Mouse (Mus musculus) C2C12 (cell line): ENCODE measurements around the gene Brinp1. TPM values are rescaled to one million over a fixed set of nuclear protein-coding genes. Genes with fewer than 3 reads are reported as not detected.
"Not testable (repeated sequence)": the region's sequence is repeated elsewhere in the genome, so short reads cannot be mapped to it uniquely, and the experiment has no call there.

Source experiments
- H3K27me3 ChIP-seq: one replicate; pipeline ENCODE4 v1.6.1; 2011; ENCODE audit not compliant: control insufficient read depth, insufficient read depth, insufficient read length
- H3K36me3 ChIP-seq: one replicate; pipeline ENCODE4 v1.6.1; 2011; ENCODE audit not compliant: control insufficient read depth, insufficient read depth
- H3K4me3 ChIP-seq: one replicate; pipeline ENCODE4 v1.5.1; 2011; ENCODE audit warnings: mild to moderate bottlenecking, control low read depth; ENCODE audit not compliant: poor library complexity, insufficient read depth, severe bottlenecking
- H3K79me2 ChIP-seq: one replicate; pipeline ENCODE4 v1.6.1; 2011; ENCODE audit not compliant: control insufficient read depth, insufficient read depth
- H3K79me3 ChIP-seq: one replicate; pipeline ENCODE4 v1.6.1; 2011; ENCODE audit warnings: low read depth, control low read depth
- H3ac ChIP-seq: one replicate; pipeline ENCODE3; 2011; ENCODE audit warnings: low read depth; ENCODE audit not compliant: control insufficient read depth, insufficient read length
- CEBPB ChIP-seq: IDR thresholded peaks from one replicate; pipeline ENCODE4 v1.6.1; 2011; ENCODE audit warnings: low read depth, mild to moderate bottlenecking, control low read depth, moderate library complexity
- CTCF ChIP-seq: IDR thresholded peaks from one replicate; pipeline ENCODE4 v1.5.1; 2011; ENCODE audit not compliant: control insufficient read depth, insufficient read depth, insufficient read length
- FOSL1 ChIP-seq: IDR thresholded peaks from one replicate; pipeline ENCODE4 v1.8.0; 2011; ENCODE audit warnings: mild to moderate bottlenecking, low read length; ENCODE audit not compliant: poor library complexity, insufficient read depth, severe bottlenecking
- MAX ChIP-seq: IDR thresholded peaks from one replicate; pipeline ENCODE4 v1.6.1; 2011; ENCODE audit warnings: mild to moderate bottlenecking, control low read depth
- MYOD1 ChIP-seq: IDR thresholded peaks from one replicate; pipeline ENCODE4 v1.6.1; 2011; ENCODE audit warnings: low read depth; ENCODE audit not compliant: control insufficient read depth, insufficient read length
- MYOG ChIP-seq: IDR thresholded peaks from one replicate; pipeline ENCODE4 v1.6.1; 2011; ENCODE audit not compliant: control insufficient read depth, insufficient read length; ENCODE audit errors: extremely low read depth
- USF1 ChIP-seq: IDR thresholded peaks from one replicate; pipeline ENCODE4 v1.6.1; 2011; ENCODE audit warnings: low read depth, mild to moderate bottlenecking, control low read depth, moderate library complexity
- polyA plus RNA-seq: library from polyadenylated mRNA; unstranded; fragments of >200 nt; fragmentation: generic; extraction: Trizol; gene quantifications from one replicate; pipeline ENCODE4 v1.2.1, GENCODE M21; 2012; ENCODE audit warnings: missing spikeins

Gene Brinp1
- polyA plus RNA-seq, 1 experiment: 0.01 TPM

DNA sequence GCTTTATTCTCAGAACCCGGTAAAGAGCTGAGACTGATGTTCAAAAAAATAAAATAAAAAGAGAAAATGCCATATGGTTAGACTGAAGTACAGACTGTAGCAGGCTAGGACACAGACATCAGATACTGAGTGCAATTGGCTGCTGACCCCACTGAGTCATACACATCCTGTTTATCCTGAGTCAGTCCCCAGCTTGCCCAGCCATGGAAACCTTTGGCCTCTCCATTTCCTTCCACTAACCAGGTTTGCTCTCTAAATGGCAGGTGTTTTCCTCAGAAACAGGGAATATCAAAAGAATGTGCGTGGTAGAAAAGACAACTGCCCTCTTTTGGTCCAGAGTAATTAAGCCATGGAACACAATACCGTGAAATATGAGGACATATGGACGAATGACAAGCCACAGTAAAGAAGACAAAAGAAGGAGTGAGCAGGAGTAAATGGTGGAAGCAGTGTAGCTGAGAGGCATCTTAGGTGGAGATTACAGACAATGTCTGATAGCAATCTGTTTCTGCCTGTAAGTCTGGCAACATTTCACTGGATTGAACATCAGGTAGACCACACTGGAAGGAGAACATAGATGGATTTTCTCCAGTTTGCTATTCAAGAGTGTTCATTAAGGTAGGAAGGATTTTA, 88.9 kb downstream of the Brinp1 start:
- no peak overlapping the region for H3K4me3 ChIP-seq
- no peaks in the 10 kb centered on the region for H3K27me3 ChIP-seq
- H3K79me2 ChIP-seq: no peaks in the 10 kb centered on the region
- H3ac ChIP-seq: no peak overlapping the region
- TF ChIP-seq MYOD1 (no peak), MYOG (no peak), FOSL1 (no peak), MAX (no peak), CEBPB (no peak), CTCF (no peak), USF1 (no peak)
- no peaks in the 10 kb centered on the region for H3K36me3 ChIP-seq
- H3K79me3 ChIP-seq: no peaks in the 10 kb centered on the region

DNA sequence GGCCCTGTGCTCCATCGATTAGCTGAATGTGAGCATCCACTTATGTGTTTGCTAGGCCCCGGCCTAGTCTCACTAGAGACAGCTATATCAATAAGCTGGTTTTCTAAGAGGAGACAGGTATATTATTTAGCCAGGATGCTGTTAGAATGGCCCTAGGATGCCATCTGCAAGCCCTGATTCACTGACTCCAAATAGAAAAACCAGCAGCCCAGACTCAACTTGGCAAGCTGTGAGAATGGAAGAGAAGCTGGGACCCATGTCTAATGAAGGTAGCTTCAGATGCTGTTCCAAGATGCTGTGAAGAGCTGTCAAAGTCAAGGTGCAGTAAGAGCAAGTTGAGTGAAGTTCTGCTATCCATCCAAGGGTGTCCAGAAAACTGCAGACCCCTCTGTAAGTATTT, 89.5 kb downstream of the Brinp1 start:
- no peaks in the 10 kb centered on the region for H3K36me3 ChIP-seq
- TF ChIP-seq USF1 (no peak), CEBPB (no peak), MYOD1 (no peak), FOSL1 (no peak), MAX (no peak), MYOG (no peak), CTCF (no peak)
- H3K27me3 ChIP-seq: no peaks in the 10 kb centered on the region
- H3K79me2 ChIP-seq: no peaks in the 10 kb centered on the region
- H3K4me3 ChIP-seq: no peak overlapping the region
- no peaks in the 10 kb centered on the region for H3K79me3 ChIP-seq
- no peak overlapping the region for H3ac ChIP-seq

DNA sequence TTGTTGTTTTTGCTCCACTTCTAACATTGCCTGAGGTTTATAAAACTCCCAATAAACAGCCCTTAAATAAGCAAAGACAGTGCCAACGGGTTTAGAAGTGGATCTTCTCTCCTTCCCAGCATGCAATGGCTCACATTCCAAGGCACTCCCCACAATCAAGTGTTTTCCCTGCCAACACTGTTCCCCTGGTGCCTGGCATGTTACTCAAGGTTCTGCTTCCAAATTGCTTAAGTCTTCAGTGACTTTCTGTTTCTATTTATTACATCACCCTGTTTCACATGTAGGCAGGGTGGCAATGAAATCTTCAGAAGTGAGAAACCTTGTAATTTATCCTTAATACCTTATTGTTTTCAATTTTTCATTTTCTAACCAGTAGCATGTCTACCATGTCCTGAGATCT, 97.3 kb downstream of the Brinp1 start:
- no peak overlapping the region for H3K4me3 ChIP-seq
- no peaks in the 10 kb centered on the region for H3K27me3 ChIP-seq
- no peaks in the 10 kb centered on the region for H3K79me2 ChIP-seq
- no peak for TF ChIP-seq MYOD1
- TF ChIP-seq FOSL1: no peak
- no peak for TF ChIP-seq CEBPB
- no peak for TF ChIP-seq USF1
- no peak for TF ChIP-seq MYOG
- TF ChIP-seq CTCF: no peak
- no peak for TF ChIP-seq MAX
- no peaks in the 10 kb centered on the region for H3K79me3 ChIP-seq
- no peaks in the 10 kb centered on the region for H3K36me3 ChIP-seq
- no peak overlapping the region for H3ac ChIP-seq

DNA sequence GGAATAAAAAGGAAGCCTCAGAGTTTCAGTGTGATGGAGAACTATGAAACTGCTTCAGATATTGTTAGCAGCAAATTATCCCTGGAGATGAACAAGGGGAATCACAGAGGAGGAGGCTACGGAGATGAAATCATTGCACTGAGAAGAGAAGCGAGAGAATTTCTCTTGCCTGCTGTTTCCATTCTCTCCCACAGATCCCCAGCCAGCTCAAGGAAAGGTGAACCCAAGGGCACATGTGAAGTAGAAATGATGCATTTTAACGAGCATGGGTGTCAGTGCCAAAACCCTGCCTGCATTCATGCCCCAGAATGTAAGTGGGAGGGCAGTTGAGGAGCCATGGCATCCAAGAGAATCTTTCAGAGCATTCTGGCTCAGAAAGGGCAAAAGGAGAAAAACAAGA, 104.5 kb downstream of the Brinp1 start:
- H3K79me3 ChIP-seq: no peaks in the 10 kb centered on the region
- H3K36me3 ChIP-seq: no peaks in the 10 kb centered on the region
- H3K79me2 ChIP-seq: no peaks in the 10 kb centered on the region
- H3ac ChIP-seq: no peak overlapping the region
- no peak overlapping the region for H3K4me3 ChIP-seq
- no peaks in the 10 kb centered on the region for H3K27me3 ChIP-seq
- TF ChIP-seq USF1 (no peak), MAX (no peak), CEBPB (no peak), CTCF (no peak), MYOG (no peak), FOSL1 (no peak), MYOD1 (no peak)

DNA sequence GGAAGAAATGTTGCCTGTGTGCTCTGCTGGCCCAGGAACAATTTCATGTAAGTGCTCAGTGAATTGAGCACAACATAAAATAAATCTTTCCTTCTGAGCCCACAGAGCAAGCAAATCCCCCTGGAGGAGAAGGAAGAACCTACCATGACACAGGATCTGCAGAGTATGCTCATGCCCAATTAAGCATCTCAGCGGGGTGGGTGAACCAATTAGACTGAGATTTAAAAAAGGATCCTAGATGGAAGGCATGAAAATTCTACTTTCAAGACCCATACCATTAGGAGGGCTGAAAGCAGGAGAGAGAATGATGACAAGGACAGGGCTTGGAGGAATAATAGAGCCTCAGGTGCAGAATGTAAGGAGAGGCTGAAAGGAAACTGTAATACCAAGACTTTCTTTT, 107.2 kb downstream of the Brinp1 start:
- Histone ChIP-seq H3K36me3 (no peaks in the 10 kb centered on the region), H3K4me3 (no peak overlapping the region), H3K79me3 (no peaks in the 10 kb centered on the region), H3K27me3 (no peaks in the 10 kb centered on the region), H3ac (no peak overlapping the region), H3K79me2 (no peaks in the 10 kb centered on the region)
- TF ChIP-seq USF1 (no peak), MYOD1 (no peak), CTCF (no peak), MAX (no peak)

DNA sequence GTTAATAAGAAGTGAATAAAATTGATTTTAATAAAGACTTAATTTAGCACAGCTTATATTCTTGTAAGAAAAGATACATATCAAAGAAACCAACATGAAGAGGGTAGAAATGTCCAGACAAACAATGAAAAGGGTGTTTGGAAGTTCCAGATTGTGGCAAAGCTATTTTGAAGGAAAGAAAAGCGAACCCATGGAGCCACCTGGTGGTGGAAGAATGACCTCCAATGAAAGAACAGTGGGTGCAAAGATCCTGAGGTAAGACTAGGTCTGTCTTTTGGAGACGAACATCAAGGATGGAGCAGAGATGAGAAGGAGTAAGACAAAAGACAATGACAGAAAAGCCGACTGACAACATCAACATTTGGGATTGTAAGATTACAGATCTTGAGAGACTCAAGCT, 108.2 kb downstream of the Brinp1 start:
- Histone ChIP-seq H3K4me3 (no peak overlapping the region), H3K79me2 (no peaks in the 10 kb centered on the region), H3K27me3 (no peaks in the 10 kb centered on the region), H3K36me3 (no peaks in the 10 kb centered on the region), H3ac (no peak overlapping the region), H3K79me3 (no peaks in the 10 kb centered on the region)
- no peak for TF ChIP-seq FOSL1
- no peak for TF ChIP-seq MAX
- TF ChIP-seq MYOD1: no peak
- TF ChIP-seq CTCF: no peak
- TF ChIP-seq MYOG: no peak

DNA sequence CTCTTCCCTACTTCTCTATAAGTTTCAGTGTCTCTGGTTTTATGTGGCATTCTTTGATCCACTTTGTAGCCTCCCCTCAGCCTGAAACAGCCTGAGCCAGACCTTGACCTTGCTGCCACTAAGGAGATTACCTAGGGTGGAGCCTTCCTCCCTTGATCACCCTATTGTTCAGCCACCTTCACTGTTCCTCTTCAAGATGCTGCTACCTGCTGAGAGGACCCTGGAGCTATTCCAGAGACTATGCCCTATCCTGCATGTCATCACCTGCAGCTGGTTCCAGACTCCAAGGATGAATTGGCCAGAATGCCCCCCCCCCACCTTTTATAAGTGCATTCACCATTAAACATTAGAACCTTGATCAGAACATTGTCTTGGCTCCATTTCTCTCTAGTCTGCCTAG, 140.2 kb downstream of the Brinp1 start:
- not testable (repeated sequence) for H3K79me2 ChIP-seq, H3ac ChIP-seq, H3K27me3 ChIP-seq, H3K79me3 ChIP-seq, H3K36me3 ChIP-seq, H3K4me3 ChIP-seq
